Mouse (Mus musculus): ENCODE results near the gene Akr1a1. TPM values are rescaled to one million over a fixed set of nuclear protein-coding genes. Genes with fewer than 3 reads are reported as not detected.

Gene Akr1a1
- polyA plus RNA-seq, 1 experiment from 2014 or later, result 796 TPM

Other genes with a start within 250 kb of the Akr1a1 start
- 54.3 and 57.3 TPM in 2 replicates for gene Mast2, start 187.5 kb downstream of the Akr1a1 start, polyA plus RNA-seq (2015; fragmentation: Nextera tagmentation; extraction: Ambion mirVana)
- 18.4 and 20.7 TPM in 2 replicates for gene Ipp, start 144.1 kb downstream of the Akr1a1 start, polyA plus RNA-seq (2015; fragmentation: Nextera tagmentation; extraction: Ambion mirVana)
- 28.3 and 30.0 TPM in 2 replicates for gene Tmem69, start 95.7 kb downstream of the Akr1a1 start, polyA plus RNA-seq (2015; fragmentation: Nextera tagmentation; extraction: Ambion mirVana)
- gene Gpbp1l1, start 94.0 kb downstream of the Akr1a1 start, polyA plus RNA-seq (2015; fragmentation: Nextera tagmentation; extraction: Ambion mirVana), result 19.0 and 22.9 TPM in 2 replicates
- gene Ccdc17, start 55.0 kb downstream of the Akr1a1 start, polyA plus RNA-seq (2015; fragmentation: Nextera tagmentation; extraction: Ambion mirVana), result 1.9 and 3.6 TPM in 2 replicates
- gene Nasp, start 23.7 kb downstream of the Akr1a1 start, polyA plus RNA-seq (2015; fragmentation: Nextera tagmentation; extraction: Ambion mirVana), result 127 and 131 TPM in 2 replicates
- gene Prdx1, start 33.9 kb upstream of the Akr1a1 start, polyA plus RNA-seq (2015; fragmentation: Nextera tagmentation; extraction: Ambion mirVana), result 455 and 488 TPM in 2 replicates
- 24.9 and 27.8 TPM in 2 replicates for gene Mmachc, start 56.7 kb upstream of the Akr1a1 start, polyA plus RNA-seq (2015; fragmentation: Nextera tagmentation; extraction: Ambion mirVana)
- gene Ccdc163, start 56.8 kb upstream of the Akr1a1 start, polyA plus RNA-seq (2015; fragmentation: Nextera tagmentation; extraction: Ambion mirVana), result 14.1 and 14.8 TPM in 2 replicates
- 4.3 and 5.2 TPM in 2 replicates for gene Tesk2, start 69.3 kb upstream of the Akr1a1 start, polyA plus RNA-seq (2015; fragmentation: Nextera tagmentation; extraction: Ambion mirVana)
- 32.6 and 36.7 TPM in 2 replicates for gene Toe1, start 156.0 kb upstream of the Akr1a1 start, polyA plus RNA-seq (2015; fragmentation: Nextera tagmentation; extraction: Ambion mirVana)
- gene Mutyh, start 156.0 kb upstream of the Akr1a1 start, polyA plus RNA-seq (2015; fragmentation: Nextera tagmentation; extraction: Ambion mirVana), result 8.4 and 10.2 TPM in 2 replicates
- gene Hpdl, start 170.0 kb upstream of the Akr1a1 start, polyA plus RNA-seq (2015; fragmentation: Nextera tagmentation; extraction: Ambion mirVana), result 0.48 and 0.52 TPM in 2 replicates
- gene Zswim5, start 225.7 kb upstream of the Akr1a1 start, polyA plus RNA-seq (2015; fragmentation: Nextera tagmentation; extraction: Ambion mirVana), result 8.8 and 9.1 TPM in 2 replicates

All from forebrain, embryonic 16.5 days (tissue).